Mouse (Mus musculus) embryonic facial prominence, embryonic 11.5 days (tissue): ENCODE measurements around the gene Rnf168. TPM values are rescaled to one million over a fixed set of nuclear protein-coding genes. Genes with fewer than 3 reads are reported as not detected.
"Not testable (repeated sequence)": the region's sequence is repeated elsewhere in the genome, so short reads cannot be mapped to it uniquely, and the experiment has no call there.

Experiments used
- ATAC-seq: fragments of 200-750 bp; cut with Nextera tagmentation; replicated peaks from 2 replicates; pipeline ENCODE4 v1.8.0; 2017; ENCODE audit warnings: low read depth; ENCODE audit not compliant: insufficient number of reproducible peaks, low FRiP score, low TSS enrichment
- DNase-seq: peaks from one replicate; pipeline ENCODE4 v3.0.0-alpha.2; 2015; ENCODE audit warnings: low spot score
- H3K27ac ChIP-seq: fragments of 300-500 bp; sonication (generic); replicated peaks from 2 replicates; pipeline ENCODE4 v1.5.1; 2014; ENCODE audit warnings: mild to moderate bottlenecking, low read depth, low read length, control low read depth
- H3K27me3 ChIP-seq: fragments of 300-500 bp; sonication (generic); 2 replicates; pipeline ENCODE4 v1.6.1; 2014; ENCODE audit warnings: mild to moderate bottlenecking, low read length, moderate library complexity, mixed read lengths; ENCODE audit not compliant: control insufficient read depth, insufficient read depth
- H3K36me3 ChIP-seq: fragments of 300-500 bp; sonication (generic); replicated peaks from 2 replicates; pipeline ENCODE4 v1.6.1; 2014; ENCODE audit warnings: low read depth, mild to moderate bottlenecking, low read length, moderate library complexity, mixed read lengths; ENCODE audit not compliant: control insufficient read depth, insufficient read depth
- H3K4me1 ChIP-seq: fragments of 300-500 bp; sonication (generic); 2 replicates; pipeline ENCODE4 v1.6.1; 2014; ENCODE audit warnings: low read length, mixed read lengths; ENCODE audit not compliant: control insufficient read depth, insufficient read depth
- H3K4me2 ChIP-seq: fragments of 300-500 bp; sonication (generic); 2 replicates; pipeline ENCODE4 v1.6.1; 2014; ENCODE audit warnings: low read depth, mild to moderate bottlenecking, control low read depth, low read length, moderate library complexity
- H3K4me3 ChIP-seq: fragments of 300-500 bp; sonication (generic); 2 replicates; pipeline ENCODE4 v1.5.1; 2014; ENCODE audit warnings: low read depth, low read length, control low read depth
- H3K9ac ChIP-seq: fragments of 300-500 bp; sonication (generic); replicated peaks from 2 replicates; pipeline ENCODE4 v1.6.1; 2014; ENCODE audit warnings: mild to moderate bottlenecking, control low read depth, low read length
- H3K9me3 ChIP-seq: fragments of 300-500 bp; sonication (generic); replicated peaks from 2 replicates; pipeline ENCODE4 v1.6.1; 2016; ENCODE audit warnings: mild to moderate bottlenecking, low read length, inconsistent platforms, mixed read lengths; ENCODE audit not compliant: control insufficient read depth
- WGBS: fragments of 180-500 bp; shearing (Covaris S2); extraction: QIAGEN DNeasy Blood & Tissue Kit; methylation state at CpG from one replicate; pipeline ENCODE4 v1.1.7; 2014; 5-methylcytosine and 5-hydroxymethylcytosine counted together
- polyA plus RNA-seq: library from polyadenylated mRNA; unstranded; fragments of >200 nt; fragmentation: Nextera tagmentation; extraction: Ambion mirVana; gene quantifications from 2 replicates; pipeline ENCODE4 v1.2.1, GENCODE M21; 2014

Rnf168 gene
- polyA plus RNA-seq, 1 experiment from 2014 or later = 26.0 TPM

- DNase-seq (no peak), ATAC-seq (no peak)
- H3K27me3 ChIP-seq = no peaks in the 10 kb centered on the region
- WGBS = 95% methylated on average over 4 of the region's 4 CpGs
- H3K9me3 ChIP-seq = no peaks in the 10 kb centered on the region
- H3K27ac ChIP-seq = no peak overlapping the region
- H3K4me1 ChIP-seq = no peaks in the 10 kb centered on the region
- H3K4me3 ChIP-seq = no peak overlapping the region
- H3K36me3 ChIP-seq = peaks cover 12% of the 10 kb centered on the region
- H3K9ac ChIP-seq = no peak overlapping the region
- H3K4me2 ChIP-seq = no peak overlapping the region
Observed at GRCm38 (mm10) chr16:32291821-32292220, 14.6 kb downstream of the Rnf168 start.

GRCm38 (mm10) chr16:32299617-32300016 lies 22.4 kb downstream of the Rnf168 start:
- H3K4me3 ChIP-seq, H3K36me3 ChIP-seq, H3K4me1 ChIP-seq, H3K9me3 ChIP-seq, H3K4me2 ChIP-seq, DNase-seq, H3K27me3 ChIP-seq, H3K27ac ChIP-seq, ATAC-seq, H3K9ac ChIP-seq: not testable (repeated sequence)
- WGBS = 95% methylated on average over 4 of the region's 4 CpGs

- WGBS = 47% methylated on average over 1 of the region's 1 CpGs
- no peak for ATAC-seq
- Histone ChIP-seq H3K27me3 (no peaks in the 10 kb centered on the region), H3K27ac (no peak overlapping the region), H3K4me2 (no peak overlapping the region), H3K9ac (no peak overlapping the region), H3K9me3 (no peaks in the 10 kb centered on the region), H3K4me3 (no peak overlapping the region), H3K4me1 (no peaks in the 10 kb centered on the region), H3K36me3 (no peaks in the 10 kb centered on the region)
- no peak for DNase-seq
Observed at GRCm38 (mm10) chr16:32303046-32303445, 25.8 kb downstream of the Rnf168 start.

GRCm38 (mm10) chr16:32303886-32304285 lies 26.6 kb downstream of the Rnf168 start:
- no peak for ATAC-seq
- WGBS = 95% methylated on average over 7 of the region's 7 CpGs
- no peak overlapping the region for H3K4me3 ChIP-seq
- DNase-seq = no peak
- no peaks in the 10 kb centered on the region for H3K36me3 ChIP-seq
- H3K4me2 ChIP-seq = no peak overlapping the region
- H3K27me3 ChIP-seq = no peaks in the 10 kb centered on the region
- H3K27ac ChIP-seq = no peak overlapping the region
- H3K9ac ChIP-seq = no peak overlapping the region
- no peaks in the 10 kb centered on the region for H3K9me3 ChIP-seq
- no peaks in the 10 kb centered on the region for H3K4me1 ChIP-seq

- Histone ChIP-seq H3K9ac (no peak overlapping the region), H3K9me3 (no peaks in the 10 kb centered on the region), H3K4me1 (no peaks in the 10 kb centered on the region), H3K4me2 (no peak overlapping the region), H3K27me3 (no peaks in the 10 kb centered on the region), H3K27ac (no peak overlapping the region), H3K36me3 (no peaks in the 10 kb centered on the region), H3K4me3 (no peak overlapping the region)
- ATAC-seq (no peak), DNase-seq (no peak)
- 75% methylated on average over 4 of the region's 4 CpGs for WGBS
Observed at GRCm38 (mm10) chr16:32311970-32312369, 34.7 kb downstream of the Rnf168 start.

- DNase-seq = no peak
- Histone ChIP-seq H3K9ac (no peak overlapping the region), H3K4me3 (no peak overlapping the region), H3K4me2 (no peak overlapping the region), H3K4me1 (no peaks in the 10 kb centered on the region), H3K27me3 (no peaks in the 10 kb centered on the region), H3K27ac (no peak overlapping the region), H3K36me3 (no peaks in the 10 kb centered on the region), H3K9me3 (no peaks in the 10 kb centered on the region)
- ATAC-seq = no peak
- 22% methylated on average over 5 of the region's 5 CpGs for WGBS
Observed at GRCm38 (mm10) chr16:32312386-32312785, 35.1 kb downstream of the Rnf168 start.

- no peak overlapping the region for H3K27ac ChIP-seq
- no peaks in the 10 kb centered on the region for H3K4me1 ChIP-seq
- DNase-seq (no peak), ATAC-seq (no peak)
- H3K4me2 ChIP-seq = no peak overlapping the region
- H3K9ac ChIP-seq = no peak overlapping the region
- no peak overlapping the region for H3K4me3 ChIP-seq
- no peaks in the 10 kb centered on the region for H3K9me3 ChIP-seq
- no peaks in the 10 kb centered on the region for H3K27me3 ChIP-seq
- 52% methylated on average over 4 of the region's 4 CpGs for WGBS
- no peaks in the 10 kb centered on the region for H3K36me3 ChIP-seq
Observed at GRCm38 (mm10) chr16:32312859-32313258, 35.6 kb downstream of the Rnf168 start.

- ATAC-seq (no peak), DNase-seq (no peak)
- H3K4me1 ChIP-seq = no peaks in the 10 kb centered on the region
- H3K9ac ChIP-seq = no peak overlapping the region
- no peaks in the 10 kb centered on the region for H3K27me3 ChIP-seq
- H3K9me3 ChIP-seq = no peaks in the 10 kb centered on the region
- 61% methylated on average over 2 of the region's 2 CpGs for WGBS
- no peak overlapping the region for H3K4me2 ChIP-seq
- no peak overlapping the region for H3K4me3 ChIP-seq
- no peaks in the 10 kb centered on the region for H3K36me3 ChIP-seq
- no peak overlapping the region for H3K27ac ChIP-seq
Observed at GRCm38 (mm10) chr16:32316601-32317000, 39.3 kb downstream of the Rnf168 start.
